Mouse (Mus musculus) hindbrain, postnatal 0 days (tissue): ENCODE results near the gene 2300002M23Rik. TPM values are rescaled to one million over a fixed set of nuclear protein-coding genes. Genes with fewer than 3 reads are reported as not detected.

Source experiments
- ATAC-seq: fragments of 200-750 bp; cut with Nextera tagmentation; 2 replicates; pipeline ENCODE4 v1.8.0; 2017; ENCODE audit warnings: mild to moderate bottlenecking, moderate TSS enrichment, moderate library complexity
- DNase-seq: peaks from one replicate; pipeline ENCODE4 v3.0.0-alpha.2; 2015; ENCODE audit warnings: low spot score
- H3K27ac ChIP-seq: fragments of 300-500 bp; sonication (generic); 2 replicates; pipeline ENCODE4 v1.5.1; 2014; ENCODE audit warnings: mild to moderate bottlenecking
- H3K27me3 ChIP-seq: fragments of 300-500 bp; sonication (generic); 2 replicates; pipeline ENCODE4 v1.6.1; 2014; ENCODE audit warnings: low read length, mixed read lengths; ENCODE audit not compliant: insufficient read depth
- H3K36me3 ChIP-seq: fragments of 300-500 bp; sonication (generic); 2 replicates; pipeline ENCODE4 v1.6.1; 2014; ENCODE audit warnings: low read length, mixed read lengths; ENCODE audit not compliant: insufficient read depth
- H3K4me1 ChIP-seq: fragments of 300-500 bp; sonication (generic); 2 replicates; pipeline ENCODE4 v1.6.1; 2014; ENCODE audit warnings: antibody characterized with exemption, low read length, mixed read lengths; ENCODE audit not compliant: insufficient read depth
- H3K4me2 ChIP-seq: fragments of 300-500 bp; sonication (generic); 2 replicates; pipeline ENCODE4 v1.6.1; 2014; ENCODE audit warnings: low read depth, mild to moderate bottlenecking, low read length, moderate library complexity, mixed read lengths
- H3K4me3 ChIP-seq: fragments of 300-500 bp; sonication (generic); 2 replicates; pipeline ENCODE4 v1.5.1; 2014; ENCODE audit warnings: low read length
- H3K9ac ChIP-seq: fragments of 300-500 bp; sonication (generic); replicated peaks from 2 replicates; pipeline ENCODE4 v1.6.1; 2014; ENCODE audit warnings: mild to moderate bottlenecking, low read length, moderate library complexity, mixed read lengths
- H3K9me3 ChIP-seq: fragments of 300-500 bp; sonication (generic); 2 replicates; pipeline ENCODE4 v1.6.1; 2016; ENCODE audit warnings: low read length, mixed read lengths
- CTCF ChIP-seq: IDR thresholded peaks from 2 replicates; pipeline ENCODE4 v1.5.1; 2016; ENCODE audit warnings: antibody characterized with exemption, control low read depth, low read depth
- WGBS: fragments of 180-500 bp; shearing (Covaris S2); extraction: QIAGEN DNeasy Blood & Tissue Kit; methylation state at CpG from one replicate; pipeline ENCODE4 v1.1.7; 2014; 5-methylcytosine and 5-hydroxymethylcytosine counted together
- polyA plus RNA-seq: library from polyadenylated mRNA; unstranded; fragments of >200 nt; fragmentation: Nextera tagmentation; extraction: Ambion mirVana; gene quantifications from 2 replicates; pipeline ENCODE4 v1.2.1, GENCODE M21; 2015
- total RNA-seq: library from RNA; depleted of rRNA; stranded (reverse); fragments of >200 nt; gene quantifications from 2 replicates; pipeline ENCODE4 v1.2.3, GENCODE M21; 2014

2300002M23Rik gene
- total and polyA plus RNA-seq, 2 experiments from 2014 or later = 0.11 TPM; not detected in 1

- Histone ChIP-seq H3K27me3 (no peaks in the 10 kb centered on the region), H3K4me1 (no peaks in the 10 kb centered on the region), H3K4me2 (peak overlapping the region; percentile 56), H3K27ac (no peak overlapping the region), H3K9ac (peak overlapping the region; percentile 41), H3K36me3 (no peaks in the 10 kb centered on the region), H3K4me3 (peak overlapping the region; percentile 31), H3K9me3 (no peaks in the 10 kb centered on the region)
- no peak for TF ChIP-seq CTCF
- 3% methylated on average over 27 of the region's 28 CpGs for WGBS
- peak; percentile 75 for ATAC-seq
- peak; percentile 51 for DNase-seq
These were observed 2.1 kb downstream of the 2300002M23Rik start for GRCm38 (mm10) chr17:35569091-35569944.

DNA sequence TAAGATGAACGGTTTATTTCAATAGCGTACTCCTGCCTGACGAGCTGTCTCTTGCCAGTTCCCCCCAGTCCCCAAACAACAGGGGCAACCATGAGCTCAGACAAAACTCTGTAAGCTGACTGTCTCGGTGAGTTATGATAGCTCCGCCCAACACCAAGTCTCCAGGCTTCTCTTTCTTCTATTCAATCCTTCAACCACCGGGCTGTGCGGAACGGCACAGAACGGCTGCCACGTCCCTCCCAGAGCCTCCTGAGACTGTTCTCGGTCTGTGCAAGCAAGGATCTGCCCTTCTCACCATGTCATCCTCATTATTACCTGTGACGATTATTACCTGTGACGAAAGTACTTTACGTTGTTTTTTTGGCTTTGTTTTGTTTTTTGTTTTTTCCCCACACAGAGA is 3.6 kb downstream of the 2300002M23Rik start:
- no peak overlapping the region for H3K27ac ChIP-seq
- H3K27me3 ChIP-seq = no peaks in the 10 kb centered on the region
- ATAC-seq (no peak), DNase-seq (no peak)
- H3K4me3 ChIP-seq = no peak overlapping the region
- no peaks in the 10 kb centered on the region for H3K36me3 ChIP-seq
- no peak for TF ChIP-seq CTCF
- no peaks in the 10 kb centered on the region for H3K9me3 ChIP-seq
- no peak overlapping the region for H3K9ac ChIP-seq
- no peaks in the 10 kb centered on the region for H3K4me1 ChIP-seq
- no peak overlapping the region for H3K4me2 ChIP-seq
- WGBS = 67% methylated on average over 14 of the region's 14 CpGs

GRCm38 (mm10) chr17:35571477-35571876 is 4.2 kb downstream of the 2300002M23Rik start:
- Histone ChIP-seq H3K9ac (no peak overlapping the region), H3K27me3 (no peaks in the 10 kb centered on the region), H3K4me3 (no peak overlapping the region), H3K36me3 (no peaks in the 10 kb centered on the region), H3K9me3 (no peaks in the 10 kb centered on the region), H3K4me2 (no peak overlapping the region), H3K4me1 (no peaks in the 10 kb centered on the region), H3K27ac (no peak overlapping the region)
- no peak for ATAC-seq
- DNase-seq = no peak
- 96% methylated on average over 7 of the region's 7 CpGs for WGBS
- TF ChIP-seq CTCF = peak; percentile 22

DNA sequence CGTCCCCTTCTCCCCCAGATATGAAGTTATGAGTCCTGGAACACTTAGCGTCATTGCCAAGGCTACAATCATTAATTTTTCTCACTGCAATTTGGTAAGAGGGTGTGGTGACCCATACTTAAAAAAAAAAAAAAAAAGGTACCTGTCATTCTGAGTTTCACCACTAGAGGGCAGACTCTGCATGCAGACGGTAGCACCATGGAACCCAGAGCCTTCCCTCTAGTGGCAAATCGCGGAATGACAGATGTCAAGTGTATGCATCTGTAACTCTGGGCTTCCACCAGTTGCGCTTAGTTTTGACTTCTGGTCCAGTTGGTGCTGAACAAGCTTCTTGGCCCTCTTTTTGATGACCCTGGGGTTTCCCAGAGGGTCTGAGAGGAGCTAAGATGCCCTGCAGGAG is 11.0 kb downstream of the 2300002M23Rik start:
- Histone ChIP-seq H3K4me2 (no peak overlapping the region), H3K27me3 (no peaks in the 10 kb centered on the region), H3K4me3 (no peak overlapping the region), H3K9me3 (no peaks in the 10 kb centered on the region), H3K27ac (no peak overlapping the region), H3K4me1 (no peaks in the 10 kb centered on the region), H3K36me3 (no peaks in the 10 kb centered on the region), H3K9ac (no peak overlapping the region)
- 23% methylated on average over 6 of the region's 6 CpGs for WGBS
- DNase-seq (peak; percentile 89), ATAC-seq (peak; percentile 28; the same call in 1 of the 2 replicates)
- peak; percentile 100 for TF ChIP-seq CTCF

GRCm38 (mm10) chr17:35582900-35583299 is 15.7 kb downstream of the 2300002M23Rik start:
- no peak overlapping the region for H3K4me3 ChIP-seq
- H3K27ac ChIP-seq = no peak overlapping the region
- no peak for ATAC-seq
- no peak for DNase-seq
- H3K4me2 ChIP-seq = no peak overlapping the region
- peak; percentile 74 for TF ChIP-seq CTCF
- no peak overlapping the region for H3K9ac ChIP-seq
- H3K36me3 ChIP-seq = no peaks in the 10 kb centered on the region
- H3K27me3 ChIP-seq = no peaks in the 10 kb centered on the region
- H3K9me3 ChIP-seq = no peaks in the 10 kb centered on the region
- 96% methylated on average over 1 of the region's 1 CpGs for WGBS
- no peaks in the 10 kb centered on the region for H3K4me1 ChIP-seq

DNA sequence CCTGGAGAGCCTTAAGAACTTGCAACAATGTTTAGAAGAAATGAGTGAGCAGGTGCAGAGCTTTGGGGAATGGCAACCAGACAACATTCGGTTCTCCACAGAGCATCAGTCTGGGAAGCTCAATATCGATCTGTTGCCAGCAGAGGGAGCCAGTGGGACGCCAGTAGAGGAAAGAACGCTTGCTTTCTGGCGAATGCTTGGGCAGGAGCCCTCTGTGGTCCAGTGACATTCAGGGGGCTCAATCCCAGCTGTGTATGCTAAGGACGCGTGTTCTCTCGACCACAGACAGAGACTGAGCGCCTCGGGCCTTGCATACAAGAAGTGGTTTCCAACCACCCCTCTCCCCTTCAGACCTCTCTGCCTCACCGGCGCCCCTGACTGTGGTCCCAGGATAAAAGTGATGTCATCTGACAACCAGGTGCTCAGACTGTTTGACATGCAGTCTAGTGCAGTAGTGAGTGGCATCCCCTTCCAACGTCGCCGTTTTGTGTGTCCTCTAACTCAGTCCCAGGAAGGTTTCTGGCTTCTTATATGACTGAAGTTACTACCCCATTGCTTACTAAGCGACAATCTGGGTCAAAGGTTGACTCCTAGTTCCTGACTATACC is 17.2 kb downstream of the 2300002M23Rik start:
- TF ChIP-seq CTCF = peak; percentile 96
- Histone ChIP-seq H3K4me1 (no peaks in the 10 kb centered on the region), H3K27ac (no peak overlapping the region), H3K36me3 (no peaks in the 10 kb centered on the region), H3K4me3 (no peak overlapping the region), H3K4me2 (peak overlapping the region; percentile 41), H3K27me3 (no peaks in the 10 kb centered on the region), H3K9me3 (no peaks in the 10 kb centered on the region), H3K9ac (no peak overlapping the region)
- 14% methylated on average over 16 of the region's 16 CpGs for WGBS
- DNase-seq (peak; percentile 95), ATAC-seq (peak; percentile 85)

DNA sequence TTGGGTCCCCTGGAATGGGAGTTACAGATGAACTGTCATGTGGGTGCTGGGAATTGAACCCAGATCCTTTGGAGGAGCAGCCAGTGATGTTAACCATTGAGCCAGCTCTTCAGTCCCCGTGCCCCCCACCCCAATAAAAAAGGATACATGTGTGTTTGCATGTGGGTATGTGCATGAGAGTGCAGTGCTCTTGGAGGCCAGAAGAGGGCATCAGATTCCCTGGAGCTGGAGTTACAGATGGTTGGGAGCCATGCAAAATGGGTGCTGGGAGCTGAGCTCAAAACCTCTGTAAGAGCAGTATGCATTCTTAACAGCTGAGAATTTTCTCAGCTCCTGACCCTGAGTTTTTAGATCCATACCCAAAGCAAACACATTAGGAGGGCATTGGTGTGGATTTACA is 20.0 kb downstream of the 2300002M23Rik start:
- no peak overlapping the region for H3K4me2 ChIP-seq
- H3K4me1 ChIP-seq = no peaks in the 10 kb centered on the region
- DNase-seq = no peak
- H3K9ac ChIP-seq = no peak overlapping the region
- no peaks in the 10 kb centered on the region for H3K36me3 ChIP-seq
- no peaks in the 10 kb centered on the region for H3K27me3 ChIP-seq
- no peak overlapping the region for H3K27ac ChIP-seq
- 83% methylated on average over 1 of the region's 1 CpGs for WGBS
- ATAC-seq = no peak
- H3K9me3 ChIP-seq = no peaks in the 10 kb centered on the region
- H3K4me3 ChIP-seq = no peak overlapping the region
- TF ChIP-seq CTCF = no peak
